Mouse (Mus musculus) heart, postnatal 4 days (tissue): Measurements from ENCODE around the gene Esp4. TPM values are rescaled to one million over a fixed set of nuclear protein-coding genes. Genes with fewer than 3 reads are reported as not detected.
"Not testable (repeated sequence)": the region's sequence is repeated elsewhere in the genome, so short reads cannot be mapped to it uniquely, and the experiment has no call there.

ENCODE experiments used
- DNase-seq: peaks from one replicate; pipeline ENCODE4 v3.0.0; 2021
- total RNA-seq, 2 experiments: library from RNA; stranded (reverse); gene quantifications; 2 replicates each; pipeline ENCODE4 v1.2.3; 2021

Esp4 gene
- total RNA-seq: not detected

DNA sequence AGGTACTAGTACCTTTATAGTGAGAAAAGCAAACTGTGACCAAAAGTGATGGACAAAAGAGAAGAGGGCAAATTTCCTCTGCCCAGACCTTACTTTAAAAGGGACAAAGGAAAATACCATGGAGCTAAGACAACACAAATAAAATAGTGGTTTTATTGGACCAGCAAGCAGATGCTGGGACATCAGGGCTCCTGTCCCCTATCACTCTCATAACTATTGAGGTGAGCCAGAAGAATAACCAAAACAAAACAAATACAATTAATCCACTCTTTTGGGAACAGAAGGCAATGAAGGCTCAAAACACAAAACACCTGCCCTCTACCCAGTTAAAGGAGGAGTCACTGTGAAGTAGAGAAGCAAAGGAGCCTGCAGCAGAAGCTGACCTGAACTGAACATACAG lies at the start of gene Esp4:
Gene Esp4 (plus strand): TSS at position 301 of the 400 bp plus-strand sequence.
- DNase-seq: no peak

DNA sequence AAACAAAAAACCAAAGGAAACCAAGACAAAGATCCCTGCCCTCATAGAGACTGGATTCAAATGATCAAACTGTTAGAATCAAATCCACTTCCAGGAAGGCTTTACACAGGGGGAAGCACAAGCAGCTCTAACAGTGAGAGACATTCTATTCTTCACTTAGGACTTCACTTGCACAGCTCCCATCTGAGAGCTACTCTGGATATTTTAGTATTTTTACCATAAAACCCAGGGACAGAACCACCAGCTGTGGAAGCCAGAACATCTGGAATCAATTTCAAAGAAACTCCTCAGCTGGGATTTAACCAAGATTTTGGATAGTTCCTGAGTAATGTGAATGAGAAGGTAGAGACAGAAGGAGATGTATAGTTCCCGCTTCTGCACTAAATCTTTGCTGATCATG lies 44.9 kb upstream of the Esp4 start:
- no peak for DNase-seq

DNA sequence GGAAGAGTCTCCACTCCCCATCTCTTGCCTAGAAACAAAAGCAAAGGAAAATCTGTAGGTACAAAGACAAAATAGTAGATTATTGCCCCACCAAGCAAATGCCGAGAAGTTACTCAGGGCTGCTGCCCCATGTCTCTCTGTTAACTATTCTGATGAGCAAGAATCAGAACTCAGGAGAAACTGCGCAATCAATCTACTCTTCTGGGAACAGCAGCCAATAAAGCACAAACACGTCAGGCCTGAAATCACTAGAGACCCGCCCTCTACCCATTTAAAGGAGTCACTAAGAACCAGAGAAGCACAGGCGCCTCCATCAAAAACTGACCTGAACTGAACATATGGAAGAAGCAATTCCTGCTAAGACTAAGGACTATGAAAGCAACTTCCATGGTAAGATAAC lies 37.2 kb upstream of the Esp4 start, which contains the start of gene Esp6:
Gene Esp6 (plus strand): TSS at position 301 of the 400 bp plus-strand sequence.
- DNase-seq: no peak

DNA sequence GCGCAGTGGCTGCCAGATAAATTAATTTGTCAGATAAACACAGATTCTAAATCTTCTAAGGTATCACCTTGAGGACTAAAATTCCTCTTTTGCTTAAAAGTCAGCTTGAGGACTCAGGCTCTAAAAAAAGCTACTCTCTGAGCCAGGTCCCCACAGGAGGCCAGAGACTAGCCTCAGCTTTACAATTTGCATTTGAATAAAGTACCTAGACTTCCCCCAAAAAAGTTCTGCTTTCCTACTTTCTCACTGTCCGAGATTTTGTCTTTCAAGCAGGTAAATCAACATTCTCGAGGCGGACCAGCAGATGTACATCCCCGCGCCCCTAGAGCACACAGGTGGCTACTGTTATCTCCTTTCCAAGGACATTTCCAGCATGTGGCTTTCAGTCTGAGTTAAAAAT lies 14.5 kb upstream of the Esp4 start:
- DNase-seq: not testable (repeated sequence)

DNA sequence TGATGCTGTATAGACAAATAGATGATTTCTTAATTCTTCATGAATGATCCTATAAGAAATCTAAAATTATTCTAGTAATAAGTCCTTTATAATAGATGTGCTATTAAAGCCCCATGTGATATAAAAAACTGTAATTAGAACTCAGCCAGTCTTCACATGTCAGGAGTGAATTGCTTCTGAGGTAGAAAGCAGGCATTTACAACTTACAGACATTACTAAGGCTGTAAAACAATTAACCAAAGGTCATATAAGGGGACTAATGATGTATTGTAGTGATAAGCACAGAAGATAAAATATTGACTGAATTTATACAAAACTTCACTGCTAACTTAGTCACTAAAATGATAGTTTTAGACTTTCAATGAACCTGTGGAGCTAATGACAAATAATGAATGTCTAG lies 7.1 kb upstream of the Esp4 start:
- DNase-seq: no peak

DNA sequence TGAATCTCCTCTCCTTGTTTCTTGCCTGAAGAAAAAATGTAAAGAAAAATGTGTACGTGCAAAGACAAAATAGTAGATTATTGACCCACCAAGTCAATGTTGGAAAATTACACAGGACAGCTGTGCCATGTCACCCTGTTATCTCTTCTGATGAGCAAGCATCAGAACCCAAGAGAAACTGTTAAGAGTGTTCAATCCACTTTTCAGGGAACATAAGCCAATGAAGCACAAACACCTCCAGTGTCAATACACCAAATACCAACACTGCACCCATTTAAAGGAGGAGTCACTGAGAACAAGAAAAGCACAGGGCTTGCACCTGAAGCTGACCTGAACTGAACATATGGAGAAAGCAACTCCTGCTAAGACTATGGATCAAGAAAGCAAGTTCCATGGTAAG lies 33.4 kb downstream of the Esp4 start, which contains the start of gene Esp3:
Gene Esp3 (plus strand): TSS at position 301 of the 400 bp plus-strand sequence.
- DNase-seq: not testable (repeated sequence)

Other genes starting within 250 kb of the Esp4 start
- gene Esp8, start 78.6 kb upstream of the Esp4 start, total RNA-seq: not detected
- not detected for gene Esp6, start 37.1 kb upstream of the Esp4 start, total RNA-seq
- gene Esp3, start 33.5 kb downstream of the Esp4 start, total RNA-seq: not detected
- gene Esp1, start 128.5 kb downstream of the Esp4 start, total RNA-seq: not detected
- gene Crisp2, start 208.4 kb downstream of the Esp4 start, total RNA-seq: not detected
- 1 to 10 TPM in 1 of 2 experiments, under 1 TPM in 1; 0.21 to 1.1 TPM for gene Rhag, start 212.5 kb downstream of the Esp4 start, total RNA-seq